ENCODE assay signal across 8 mouse cellular contexts in the genomic region with DNA sequence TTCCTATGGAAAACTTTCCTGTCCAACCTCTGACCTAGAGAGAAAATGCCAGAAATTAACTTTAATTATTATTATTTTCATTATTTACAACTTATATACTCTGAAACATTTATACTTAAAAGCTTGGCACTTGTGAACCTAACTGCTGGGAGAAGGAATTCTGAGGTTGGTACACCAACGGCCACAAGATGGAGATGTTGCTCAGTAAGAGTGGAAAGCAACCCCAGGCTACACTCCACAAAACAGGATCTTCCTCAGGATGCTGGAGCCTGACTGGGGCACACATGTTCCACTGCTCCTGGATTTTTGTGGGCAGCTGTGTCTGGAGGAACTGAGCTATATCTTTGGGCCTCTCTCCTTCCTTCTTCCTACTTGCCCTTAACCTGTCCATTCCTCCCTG. TPM values are rescaled to one million over a fixed set of nuclear protein-coding genes. Genes with fewer than 3 reads are reported as not detected.
DNase-seq lines count a peak whose midpoint lies in the region; ATAC-seq and TF ChIP-seq lines count a peak whose summit lies in the region.

No protein-coding gene starts in this region.

- peak; percentile 32 for DNase-seq in adrenal gland, postnatal 14 days
- no peak for DNase-seq in adrenal gland, postnatal 25 days
- peak; percentile 8 for DNase-seq in liver
- DNase-seq in forelimb bud, embryonic 11.5 days (ENCODE audit: low read depth, low spot score), result peak; percentile 58
- no peak for DNase-seq in liver, embryonic 14.5 days (ENCODE audit: low read depth in 3 of 3, low spot score in 3 of 3)
- DNase-seq in telencephalon, adult 2 months (ENCODE audit: low read depth, low spot score), result peak; percentile 39

- ATAC-seq in liver, embryonic 12.5 days, result no peak
- ATAC-seq in liver, embryonic 14.5 days (ENCODE audit: insufficient read depth), result no peak; the same call in 1 of the 2 replicates
- no peak for ATAC-seq in monocyte, adult 5-6 weeks (replicated peaks; ENCODE audit: insufficient number of reproducible peaks, low FRiP score, low TSS enrichment, poor library complexity, severe bottlenecking)

- no peak overlapping the region for H3K4me3 ChIP-seq in liver, embryonic 12.5 days
- H3K4me3 ChIP-seq in liver, embryonic 14.5 days (ENCODE audit: insufficient read depth in 1 of 2, low read depth in 2 of 2, low read length in 2 of 2), result no peak overlapping the region

- H3K27me3 ChIP-seq in liver, embryonic 12.5 days (replicated peaks), result no peaks in the 10 kb centered on the region
- no peaks in the 10 kb centered on the region for H3K27me3 ChIP-seq in liver, embryonic 14.5 days (ENCODE audit: control insufficient read depth, insufficient read depth, low read length)

- peaks cover 7% of the 10 kb centered on the region for H3K36me3 ChIP-seq in liver, embryonic 12.5 days
- 0 out of 2 replicates have a peak, but pooled peaks cover 2% of the 10 kb centered on the region for H3K36me3 ChIP-seq in liver, embryonic 14.5 days (replicated peaks; ENCODE audit: control insufficient read depth, insufficient read depth, low read depth)

- no peak for TF ChIP-seq EP300 in liver, embryonic 14.5 days (IDR thresholded peaks at IDR 0.05; ENCODE audit: low read depth)

- no peaks in the 10 kb centered on the region for H3K9me3 ChIP-seq in liver, embryonic 12.5 days (replicated peaks)
- H3K9me3 ChIP-seq in liver, embryonic 14.5 days (ENCODE audit: control insufficient read depth, low read length), result no peaks in the 10 kb centered on the region

- WGBS in liver, embryonic 12.5 days (ENCODE audit: insufficient replicate concordance), result 16% methylated on average over 1 of the region's 1 CpGs
- 25% methylated on average over 1 of the region's 1 CpGs for WGBS in liver, embryonic 14.5 days (ENCODE audit: insufficient replicate concordance)

- H3K27ac ChIP-seq in liver, embryonic 12.5 days, result no peak overlapping the region
- no peak overlapping the region for H3K27ac ChIP-seq in liver, embryonic 14.5 days

- H3K4me1 ChIP-seq in liver, embryonic 12.5 days, result no peaks in the 10 kb centered on the region
- H3K4me1 ChIP-seq in liver, embryonic 14.5 days (replicated peaks; ENCODE audit: control insufficient read depth in 2 of 2, insufficient read depth in 2 of 2, low read length in 1 of 2), result no peaks in the 10 kb centered on the region

- TF ChIP-seq CTCF in liver, embryonic 14.5 days (IDR thresholded peaks at IDR 0.05; ENCODE audit: low read depth), result peak; percentile 59

- H3K4me2 ChIP-seq in liver, embryonic 12.5 days, result no peak overlapping the region
- H3K4me2 ChIP-seq in liver, embryonic 14.5 days (ENCODE audit: low read depth), result no peak overlapping the region

- H3K9ac ChIP-seq in liver, embryonic 12.5 days, result no peak overlapping the region
- H3K9ac ChIP-seq in liver, embryonic 14.5 days (replicated peaks), result no peak overlapping the region

RNA-seq across cellular contexts. Expression of a gene that starts 21.8 kb away (rescaled TPM):
- total RNA-seq in adrenal gland, postnatal 14 days (2021), result 253 and 297 TPM in 2 replicates
- 497 and 536 TPM in 2 replicates for total RNA-seq in adrenal gland, postnatal 25 days (2021)
- polyA plus RNA-seq in liver, embryonic 12.5 days (2016; fragmentation: Nextera tagmentation; extraction: Ambion mirVana), result 33.9 and 35.1 TPM in 2 replicates
- 3.2 and 4.5 TPM in 2 replicates for polyA plus RNA-seq in liver, embryonic 14.5 days (2012; rRNA removed)
- 30.2 and 33.6 TPM in 2 replicates for polyA plus RNA-seq in liver, embryonic 14.5 days (2014; fragmentation: Nextera tagmentation; extraction: Ambion mirVana)
- total RNA-seq in monocyte, adult 5-6 weeks (2017), result 29.1 to 49.0 TPM (median 36.2 TPM) in 3 replicates

RNA-seq across cellular contexts. Expression of a gene that starts 21.9 kb away (rescaled TPM):
- 29.8 and 32.5 TPM in 2 replicates for total RNA-seq in adrenal gland, postnatal 14 days (2021)
- 21.3 and 36.7 TPM in 2 replicates for total RNA-seq in adrenal gland, postnatal 25 days (2021)
- polyA plus RNA-seq in liver, embryonic 12.5 days (2016; fragmentation: Nextera tagmentation; extraction: Ambion mirVana), result 16.4 and 16.6 TPM in 2 replicates
- 7.7 and 9.5 TPM in 2 replicates for polyA plus RNA-seq in liver, embryonic 14.5 days (2012; rRNA removed)
- polyA plus RNA-seq in liver, embryonic 14.5 days (2014; fragmentation: Nextera tagmentation; extraction: Ambion mirVana), result 14.3 and 16.0 TPM in 2 replicates
- total RNA-seq in monocyte, adult 5-6 weeks (2017), result 28.0 to 29.4 TPM (median 29.1 TPM) in 3 replicates

Comparison
In these comparisons a context has a peak if more than half of its experiments do, and no peak if none do; other contexts are left out.
1. DNase-seq: peak in adrenal gland, postnatal 14 days (single experiment), liver (single experiment), forelimb bud, embryonic 11.5 days (single experiment) and telencephalon, adult 2 months (single experiment); none in adrenal gland, postnatal 25 days (single experiment) and liver, embryonic 14.5 days (0 of 3).